Mouse (Mus musculus) MEL (cell line): ENCODE data around the gene Itih4.

ENCODE experiments used
- CTCF ChIP-seq, 3 experiments: IDR thresholded peaks in 2 of 3; conservative IDR thresholded peaks in 1 of 3; 2 replicates each; pipeline ENCODE4 v1.5.1; 2011 to 2012; ENCODE audit warnings: low read length in 3 of 3, low read depth in 2 of 3, mild to moderate bottlenecking in 2 of 3, improper control_type of control experiment in 1 of 3, inconsistent platforms in 1 of 3, mixed read lengths in 1 of 3, moderate library complexity in 1 of 3; ENCODE audit not compliant: control insufficient read depth in 1 of 3, insufficient read depth in 1 of 3, poor library complexity in 1 of 3, severe bottlenecking in 1 of 3
- EP300 ChIP-seq, 2 experiments: IDR thresholded peaks; 2 replicates each; pipeline ENCODE4 v1.6.1; 2011; ENCODE audit warnings: improper control_type of control experiment in 2 of 2, low read length in 2 of 2, low read depth in 1 of 2, mild to moderate bottlenecking in 1 of 2
- GATA1 ChIP-seq: IDR thresholded peaks from 2 replicates; pipeline ENCODE4 v1.6.1; 2011; ENCODE audit warnings: low read depth, low read length, improper control_type of control experiment
- HCFC1 ChIP-seq: IDR thresholded peaks from 2 replicates; pipeline ENCODE4 v1.6.1; 2012; ENCODE audit warnings: low read depth, mild to moderate bottlenecking, inconsistent platforms, low read length, improper control_type of control experiment, moderate library complexity
- JUND ChIP-seq: IDR thresholded peaks from 2 replicates; pipeline ENCODE4 v1.6.1; 2011; ENCODE audit warnings: low read depth, mild to moderate bottlenecking, improper control_type of control experiment, low read length
- MAFK ChIP-seq: IDR thresholded peaks from 2 replicates; pipeline ENCODE4 v1.6.1; 2011; ENCODE audit warnings: low read depth, mild to moderate bottlenecking, low read length, improper control_type of control experiment, borderline replicate concordance
- MAX ChIP-seq: IDR thresholded peaks from 2 replicates; pipeline ENCODE4 v1.6.1; 2011; ENCODE audit warnings: low read length, improper control_type of control experiment
- MEF2A ChIP-seq: IDR thresholded peaks from 2 replicates; pipeline ENCODE4 v1.6.1; 2014; ENCODE audit warnings: low read depth, mild to moderate bottlenecking, inconsistent platforms, low read length, improper control_type of control experiment; ENCODE audit not compliant: poor library complexity, insufficient replicate concordance, severe bottlenecking; ENCODE audit errors: extremely low read depth
- NRF1 ChIP-seq: IDR thresholded peaks from 2 replicates; pipeline ENCODE4 v1.6.1; 2014; ENCODE audit warnings: low read depth, mild to moderate bottlenecking, inconsistent platforms, low read length, improper control_type of control experiment, moderate library complexity; ENCODE audit not compliant: poor library complexity, insufficient read depth, severe bottlenecking
- POLR2A ChIP-seq, 2 experiments: IDR thresholded peaks; 2 replicates each; pipeline ENCODE4 v1.6.1; 2011 to 2012; ENCODE audit warnings: low read length in 2 of 2, mild to moderate bottlenecking in 2 of 2, control low read depth in 1 of 2, improper control_type of control experiment in 1 of 2, low read depth in 1 of 2, moderate library complexity in 1 of 2; ENCODE audit not compliant: control insufficient read depth in 1 of 2, insufficient read depth in 1 of 2, poor library complexity in 1 of 2
- POLR2AphosphoS2 ChIP-seq: IDR thresholded peaks from 2 replicates; pipeline ENCODE4 v1.6.1; 2011; ENCODE audit warnings: low read length, improper control_type of control experiment
- TBP ChIP-seq: IDR thresholded peaks from 2 replicates; pipeline ENCODE4 v1.8.0; 2011; ENCODE audit warnings: low read depth, low read length, improper control_type of control experiment
- UBTF ChIP-seq: IDR thresholded peaks from 2 replicates; pipeline ENCODE4 v1.6.1; 2012; ENCODE audit warnings: low read depth, mild to moderate bottlenecking, inconsistent platforms, low read length, improper control_type of control experiment, moderate library complexity, borderline replicate concordance; ENCODE audit not compliant: insufficient read depth

GRCm38 (mm10) chr14:30885298-30885697 is 978 bp upstream of the Itih4 start:
- TF ChIP-seq MAX = no peak
- TF ChIP-seq EP300 (IDR thresholded peaks at IDR 0.05; ENCODE audit: low read depth in 1 of 2, low read length in 2 of 2) = no peak
- no peak for TF ChIP-seq CTCF (IDR thresholded peaks at IDR 0.05 in 2 of 3, conservative IDR thresholded peaks at IDR 0.05 in 1 of 3; ENCODE audit: control insufficient read depth in 1 of 3, insufficient read depth in 1 of 3, low read depth in 2 of 3, low read length in 3 of 3, poor library complexity in 1 of 3, severe bottlenecking in 1 of 3)
- no peak for TF ChIP-seq MEF2A
- no peak for TF ChIP-seq TBP
- no peak for TF ChIP-seq MAFK
- no peak for TF ChIP-seq POLR2A (IDR thresholded peaks at IDR 0.05; ENCODE audit: control insufficient read depth in 1 of 2, insufficient read depth in 1 of 2, low read depth in 1 of 2, low read length in 2 of 2, poor library complexity in 1 of 2)
- no peak for TF ChIP-seq HCFC1
- TF ChIP-seq UBTF = no peak
- no peak for TF ChIP-seq GATA1
- TF ChIP-seq JUND = no peak
- no peak for TF ChIP-seq NRF1
- no peak for TF ChIP-seq POLR2AphosphoS2
